Mouse (Mus musculus): ENCODE measurements around the gene Map3k14.
A peak's percentile ranks its signal among the peaks of the same experiment; 100 is the strongest.

The Map3k14 gene

GRCm38 (mm10) chr11:103269426-103269825 is 2.2 kb upstream of the Map3k14 start:
- no peak for DNase-seq

GRCm38 (mm10) chr11:103268905-103269304 is 1.6 kb upstream of the Map3k14 start:
- peak in 1 of 2 experiments; percentile 10 for DNase-seq

- DNase-seq, result no peak
These were observed 1.1 kb upstream of the Map3k14 start for GRCm38 (mm10) chr11:103268350-103268749.

GRCm38 (mm10) chr11:103266729-103267345 is 435 bp downstream of the Map3k14 start:
- no peak for DNase-seq

GRCm38 (mm10) chr11:103265856-103266255 is 1.4 kb downstream of the Map3k14 start:
- no peak for DNase-seq

- no peak for DNase-seq
These were observed 2.1 kb downstream of the Map3k14 start for GRCm38 (mm10) chr11:103265211-103265610.

- no peak for DNase-seq
These were observed 2.8 kb downstream of the Map3k14 start for GRCm38 (mm10) chr11:103264427-103265005.

GRCm38 (mm10) chr11:103263551-103263950 is 3.7 kb downstream of the Map3k14 start:
- DNase-seq, result no peak

- no peak for DNase-seq
These were observed 4.6 kb downstream of the Map3k14 start for GRCm38 (mm10) chr11:103262412-103263267.

- no peak for DNase-seq
These were observed 5.4 kb downstream of the Map3k14 start for GRCm38 (mm10) chr11:103261671-103262411.

GRCm38 (mm10) chr11:103260515-103261192 is 6.6 kb downstream of the Map3k14 start:
- no peak for DNase-seq

- no peak for DNase-seq
These were observed 7.2 kb downstream of the Map3k14 start for GRCm38 (mm10) chr11:103260034-103260433.

- DNase-seq, result no peak
These were observed 9.3 kb downstream of the Map3k14 start for GRCm38 (mm10) chr11:103257938-103258481.

- DNase-seq, result no peak
These were observed 13.7 kb downstream of the Map3k14 start for GRCm38 (mm10) chr11:103253605-103254004.

GRCm38 (mm10) chr11:103252380-103252779 is 14.9 kb downstream of the Map3k14 start:
- DNase-seq, result no peak

- DNase-seq, result no peak
These were observed 16.9 kb downstream of the Map3k14 start for GRCm38 (mm10) chr11:103250324-103250723.

- no peak for DNase-seq
These were observed 17.8 kb downstream of the Map3k14 start for GRCm38 (mm10) chr11:103249509-103249908.

GRCm38 (mm10) chr11:103248837-103249236 is 18.4 kb downstream of the Map3k14 start:
- DNase-seq, result no peak

GRCm38 (mm10) chr11:103247504-103248177 is 19.6 kb downstream of the Map3k14 start:
- DNase-seq, result peak; percentile 66

GRCm38 (mm10) chr11:103246731-103247290 is 20.5 kb downstream of the Map3k14 start:
- no peak for DNase-seq

GRCm38 (mm10) chr11:103246081-103246730 is 21.1 kb downstream of the Map3k14 start:
- DNase-seq, result peak; percentile 52 to 53
